Mouse (Mus musculus) urinary bladder, postnatal 36 days (tissue): ENCODE data around the gene Lipe.

ENCODE experiments used
- DNase-seq, 2 experiments: peaks; one replicate each; pipeline ENCODE4 v3.0.0; 2022; ENCODE audit warnings: low spot score in 2 of 2, mixed read lengths in 1 of 2

Lipe gene

GRCm38 (mm10) chr7:25363151-25363550, 35.4 kb downstream of the Lipe start:
- DNase-seq, result no peak

GRCm38 (mm10) chr7:25358721-25359206, 39.7 kb downstream of the Lipe start:
- no peak for DNase-seq

- no peak for DNase-seq
These were observed 49.6 kb downstream of the Lipe start for GRCm38 (mm10) chr7:25348861-25349260.

- DNase-seq, result no peak
These were observed 57.3 kb downstream of the Lipe start for GRCm38 (mm10) chr7:25341000-25341784.

DNA sequence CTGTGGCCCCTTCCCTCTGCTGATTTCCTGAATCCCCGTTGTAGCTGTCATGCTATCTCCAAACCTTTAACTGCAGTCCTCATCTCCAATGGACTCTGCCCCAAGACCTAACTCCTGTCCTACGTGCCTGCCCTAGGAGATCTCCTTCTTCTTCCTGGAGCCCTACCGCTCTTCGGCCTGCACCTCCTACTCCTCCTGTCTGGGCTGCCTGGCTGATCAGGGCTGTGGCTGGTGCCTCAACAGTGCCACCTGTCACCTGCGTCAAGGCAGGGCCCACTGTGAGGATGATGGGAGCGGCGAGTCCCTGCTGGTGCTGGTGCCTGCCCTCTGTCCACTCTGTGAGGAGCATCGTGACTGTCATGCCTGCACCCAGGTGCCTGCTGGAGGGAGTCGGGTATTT, 59.2 kb downstream of the Lipe start:
- DNase-seq, result no peak

GRCm38 (mm10) chr7:25334472-25334871, 64.0 kb downstream of the Lipe start:
- no peak for DNase-seq

- peak; percentile 44 to 70 for DNase-seq
These were observed 64.8 kb downstream of the Lipe start for GRCm38 (mm10) chr7:25333596-25334307.
